Mouse (Mus musculus) limb, embryonic 13.5 days (tissue): ENCODE measurements around the gene Ric1. TPM values are rescaled to one million over a fixed set of nuclear protein-coding genes. Genes with fewer than 3 reads are reported as not detected.
"Not testable (repeated sequence)": the region's sequence is repeated elsewhere in the genome, so short reads cannot be mapped to it uniquely, and the experiment has no call there.

Experiments used
- ATAC-seq: fragments of 200-750 bp; cut with Nextera tagmentation; 2 replicates; pipeline ENCODE4 v1.8.0; 2017; ENCODE audit warnings: low read depth, moderate number of reproducible peaks, moderate TSS enrichment; ENCODE audit not compliant: low FRiP score
- H3K27ac ChIP-seq: fragments of 300-500 bp; sonication (generic); 2 replicates; pipeline ENCODE4 v1.5.1; 2015; ENCODE audit warnings: inconsistent platforms, mild to moderate bottlenecking, moderate library complexity
- H3K27me3 ChIP-seq: fragments of 300-500 bp; sonication (generic); 2 replicates; pipeline ENCODE4 v1.6.1; 2015; ENCODE audit warnings: mild to moderate bottlenecking, inconsistent platforms
- H3K36me3 ChIP-seq: fragments of 300-500 bp; sonication (generic); 2 replicates; pipeline ENCODE4 v1.6.1; 2015; ENCODE audit warnings: inconsistent platforms, mild to moderate bottlenecking, moderate library complexity
- H3K4me1 ChIP-seq: fragments of 300-500 bp; sonication (generic); 2 replicates; pipeline ENCODE4 v1.6.1; 2015; ENCODE audit warnings: inconsistent platforms
- H3K4me2 ChIP-seq: fragments of 300-500 bp; sonication (generic); replicated peaks from 2 replicates; pipeline ENCODE4 v1.6.1; 2015; ENCODE audit warnings: inconsistent platforms, mild to moderate bottlenecking, moderate library complexity
- H3K4me3 ChIP-seq: fragments of 300-500 bp; sonication (generic); 2 replicates; pipeline ENCODE4 v1.5.1; 2015; ENCODE audit warnings: moderate library complexity, mild to moderate bottlenecking, inconsistent platforms
- H3K9ac ChIP-seq: fragments of 300-500 bp; sonication (generic); 2 replicates; pipeline ENCODE4 v1.6.1; 2015; ENCODE audit warnings: mild to moderate bottlenecking, inconsistent platforms
- H3K9me3 ChIP-seq: fragments of 300-500 bp; sonication (generic); 2 replicates; pipeline ENCODE4 v1.6.1; 2016; ENCODE audit warnings: inconsistent platforms
- WGBS: fragments of 180-500 bp; shearing (Covaris S2); methylation state at CpG from one replicate; pipeline ENCODE4 v1.1.7; 2015; 5-methylcytosine and 5-hydroxymethylcytosine counted together
- polyA plus RNA-seq: library from polyadenylated mRNA; unstranded; fragments of >200 nt; fragmentation: Nextera tagmentation; extraction: Ambion mirVana; gene quantifications from 2 replicates; pipeline ENCODE4 v1.2.1, GENCODE M21; 2015

Gene Ric1
- polyA plus RNA-seq, 1 experiment from 2014 or later: 25.7 TPM

DNA sequence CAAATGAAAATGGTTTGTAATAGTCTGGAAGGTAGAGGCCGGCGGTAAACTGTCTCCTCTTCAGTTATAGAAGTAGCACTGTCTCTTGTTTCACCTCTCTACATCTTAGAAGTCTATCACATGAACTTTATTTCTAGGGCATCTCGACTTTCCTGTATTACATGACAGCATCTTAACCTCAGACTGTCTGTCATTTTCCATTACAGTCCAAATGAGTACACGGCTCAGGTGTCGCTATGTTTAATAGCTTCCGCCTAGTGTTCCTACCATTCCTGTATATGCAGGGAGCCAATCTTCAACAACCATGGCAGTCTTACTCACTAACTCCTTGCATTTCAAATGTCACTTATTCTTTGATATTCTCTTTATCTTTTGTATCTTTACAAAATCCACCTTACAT lies 21.9 kb downstream of the Ric1 start:
- no peaks in the 10 kb centered on the region for H3K9me3 ChIP-seq
- no peaks in the 10 kb centered on the region for H3K27me3 ChIP-seq
- no peak overlapping the region for H3K9ac ChIP-seq
- no peak overlapping the region for H3K4me3 ChIP-seq
- peaks cover 5% of the 10 kb centered on the region for H3K36me3 ChIP-seq
- H3K4me2 ChIP-seq: no peak overlapping the region
- H3K4me1 ChIP-seq: peaks cover 3% of the 10 kb centered on the region; the same call in 1 of the 2 replicates
- WGBS: 83% methylated on average over 6 of the region's 6 CpGs
- H3K27ac ChIP-seq: no peak overlapping the region
- no peak for ATAC-seq

DNA sequence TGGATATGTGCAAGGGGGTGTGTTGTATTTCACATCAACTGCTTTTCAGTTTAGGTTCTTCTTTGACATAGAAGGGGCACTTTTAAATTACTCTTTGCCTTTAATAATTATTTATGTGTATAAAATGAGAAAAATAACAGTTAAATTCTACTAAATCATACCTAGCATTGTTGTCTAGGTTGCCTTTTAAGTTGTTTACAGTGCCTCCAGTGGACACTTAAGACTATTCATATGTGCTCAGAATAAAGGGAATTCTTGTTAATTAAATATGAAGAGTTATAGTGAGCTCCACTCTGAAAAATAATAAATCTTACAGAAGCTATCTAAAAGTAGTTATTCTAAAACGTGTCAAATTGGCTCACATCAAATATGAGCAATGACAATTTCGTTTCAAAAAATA lies 28.5 kb downstream of the Ric1 start:
- no peak for ATAC-seq
- no peak overlapping the region for H3K4me2 ChIP-seq
- no peaks in the 10 kb centered on the region for H3K9me3 ChIP-seq
- H3K4me3 ChIP-seq: no peak overlapping the region
- no peak overlapping the region for H3K9ac ChIP-seq
- H3K36me3 ChIP-seq: no peaks in the 10 kb centered on the region
- H3K4me1 ChIP-seq: no peaks in the 10 kb centered on the region
- WGBS: 91% methylated on average over 2 of the region's 2 CpGs
- H3K27me3 ChIP-seq: no peaks in the 10 kb centered on the region
- no peak overlapping the region for H3K27ac ChIP-seq

DNA sequence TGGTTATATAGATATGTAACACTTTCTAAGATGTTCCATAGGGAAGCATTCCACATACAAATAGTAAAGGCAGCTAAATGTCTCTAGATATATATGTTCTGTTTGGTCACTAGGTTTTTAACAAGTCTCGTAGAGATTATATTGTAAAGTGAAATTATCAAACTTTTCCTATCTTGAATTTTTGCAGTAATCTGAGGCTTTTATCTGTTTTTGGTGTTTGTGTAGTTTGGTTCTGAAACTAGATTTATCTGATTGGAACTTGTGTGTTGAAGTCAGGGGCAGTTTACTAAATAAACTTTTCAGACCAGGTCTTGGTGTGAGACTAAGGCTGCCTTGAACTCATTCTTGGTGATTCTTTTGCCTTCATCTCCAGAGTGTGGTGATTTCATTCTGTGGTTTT lies 29.0 kb downstream of the Ric1 start:
- 87% methylated on average over 1 of the region's 1 CpGs for WGBS

DNA sequence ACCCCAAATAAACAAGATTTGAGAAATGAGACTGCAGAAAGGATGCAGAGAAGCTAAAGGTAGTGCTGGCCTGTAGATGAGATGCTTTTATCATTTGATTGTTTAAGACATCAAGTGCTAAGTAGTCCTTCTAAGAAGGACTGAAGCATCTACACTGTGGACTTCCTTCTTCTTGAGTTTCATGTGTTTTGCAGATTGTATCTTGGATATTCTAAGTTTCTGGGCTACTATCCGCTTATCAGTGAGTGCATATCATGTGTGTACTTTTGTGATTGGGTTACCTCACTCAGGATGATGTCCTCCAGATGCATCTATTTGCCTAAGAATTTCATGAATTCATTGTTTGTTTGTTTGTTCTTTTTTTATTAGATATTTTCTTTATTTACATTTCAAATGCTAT lies 29.9 kb downstream of the Ric1 start:
- not testable (repeated sequence) for H3K27ac ChIP-seq, H3K4me2 ChIP-seq, H3K9me3 ChIP-seq, H3K4me1 ChIP-seq, H3K27me3 ChIP-seq, H3K4me3 ChIP-seq, H3K9ac ChIP-seq, ATAC-seq, H3K36me3 ChIP-seq
- WGBS: 94% methylated on average over 1 of the region's 1 CpGs

More for the DNA sequence above, 29.0 kb downstream of the Ric1 start:
- Histone ChIP-seq H3K27me3 (no peaks in the 10 kb centered on the region), H3K4me3 (no peak overlapping the region), H3K4me1 (no peaks in the 10 kb centered on the region), H3K9me3 (no peaks in the 10 kb centered on the region), H3K27ac (no peak overlapping the region), H3K4me2 (no peak overlapping the region), H3K9ac (no peak overlapping the region), H3K36me3 (no peaks in the 10 kb centered on the region)
- no peak for ATAC-seq

DNA sequence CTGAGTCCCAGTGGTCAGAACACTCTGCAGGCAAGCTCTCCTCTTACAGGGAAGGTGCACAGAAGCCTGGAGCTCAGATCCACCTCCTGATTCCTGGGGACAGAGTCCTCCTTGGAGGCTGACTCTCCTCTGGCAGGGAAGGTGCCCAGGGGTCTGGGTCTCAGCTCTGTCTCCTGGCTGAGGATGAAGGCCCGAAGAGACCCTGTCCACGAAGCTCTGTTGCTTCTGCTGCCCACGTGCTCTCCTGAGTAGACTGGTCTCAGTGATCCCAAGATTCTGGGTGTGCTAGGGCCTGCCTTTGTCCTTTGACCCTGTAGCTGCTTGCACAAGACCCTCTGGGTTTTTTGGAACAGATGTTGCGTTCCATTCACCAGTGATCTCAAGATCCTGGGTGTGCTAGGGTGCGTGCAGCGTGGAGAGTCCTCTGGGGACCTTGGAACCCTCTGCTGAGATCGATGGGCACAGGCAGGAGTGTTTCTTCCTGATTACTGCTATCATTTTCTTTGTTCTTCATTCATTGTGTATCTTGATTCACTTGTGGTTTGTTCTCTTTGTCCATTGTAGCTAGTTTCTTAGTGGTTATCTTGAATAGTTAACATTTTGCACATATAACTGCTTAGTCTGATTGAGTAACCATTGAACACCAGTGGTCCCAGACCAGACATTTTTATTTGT lies 35.2 kb downstream of the Ric1 start:
- H3K9ac ChIP-seq, H3K27me3 ChIP-seq, H3K36me3 ChIP-seq, H3K9me3 ChIP-seq, H3K4me3 ChIP-seq, H3K27ac ChIP-seq, H3K4me1 ChIP-seq, ATAC-seq, H3K4me2 ChIP-seq: not testable (repeated sequence)
- WGBS: 92% methylated on average over 7 of the region's 7 CpGs

DNA sequence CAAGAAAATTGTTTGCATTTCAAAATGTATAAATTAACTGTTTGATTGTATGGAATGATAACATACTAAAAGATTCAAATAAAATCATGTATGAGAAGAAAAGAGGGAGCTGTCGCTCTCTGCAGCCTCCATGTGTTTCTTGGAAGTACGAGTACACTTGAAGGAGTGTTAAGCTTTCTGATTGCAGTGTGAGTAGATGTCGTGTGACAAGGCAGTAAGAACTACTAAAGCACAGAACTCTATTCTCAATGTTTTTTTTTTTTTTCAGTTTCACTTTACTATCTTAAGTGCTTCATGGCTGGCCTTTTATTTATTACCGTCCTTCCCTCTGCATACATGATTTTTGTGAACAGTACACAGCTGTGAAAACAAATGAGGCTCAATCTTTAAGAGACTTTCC lies 40.1 kb downstream of the Ric1 start:
- ATAC-seq: no peak
- 72% methylated on average over 4 of the region's 4 CpGs for WGBS

DNA sequence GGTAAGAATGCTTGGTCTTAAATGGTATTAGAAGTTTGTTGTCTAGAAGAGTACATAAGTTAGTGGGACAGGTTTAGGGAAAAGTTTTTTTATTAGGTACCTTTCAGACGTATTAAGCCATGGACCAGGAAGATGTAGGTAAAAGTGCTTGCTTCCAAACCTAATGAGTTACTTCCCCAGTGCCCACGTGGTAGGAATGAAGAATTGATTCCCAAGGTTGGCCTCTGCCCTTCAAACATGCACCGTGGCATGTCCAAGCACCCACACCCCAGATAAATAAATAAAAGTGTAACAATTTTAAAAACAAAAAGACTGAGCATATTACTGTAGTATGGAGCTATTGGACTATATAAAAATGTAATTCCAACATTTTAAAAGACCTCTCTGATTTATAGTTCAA lies 40.5 kb downstream of the Ric1 start:
- H3K9me3 ChIP-seq: no peaks in the 10 kb centered on the region
- WGBS: 63% methylated on average over 3 of the region's 3 CpGs
- ATAC-seq: no peak

More for the DNA sequence above, 40.1 kb downstream of the Ric1 start:
- H3K4me2 ChIP-seq: no peak overlapping the region
- peaks cover 23% of the 10 kb centered on the region for H3K36me3 ChIP-seq
- H3K4me3 ChIP-seq: no peak overlapping the region
- H3K4me1 ChIP-seq: no peaks in the 10 kb centered on the region
- H3K27ac ChIP-seq: no peak overlapping the region
- no peaks in the 10 kb centered on the region for H3K9me3 ChIP-seq
- no peak overlapping the region for H3K9ac ChIP-seq
- no peaks in the 10 kb centered on the region for H3K27me3 ChIP-seq

DNA sequence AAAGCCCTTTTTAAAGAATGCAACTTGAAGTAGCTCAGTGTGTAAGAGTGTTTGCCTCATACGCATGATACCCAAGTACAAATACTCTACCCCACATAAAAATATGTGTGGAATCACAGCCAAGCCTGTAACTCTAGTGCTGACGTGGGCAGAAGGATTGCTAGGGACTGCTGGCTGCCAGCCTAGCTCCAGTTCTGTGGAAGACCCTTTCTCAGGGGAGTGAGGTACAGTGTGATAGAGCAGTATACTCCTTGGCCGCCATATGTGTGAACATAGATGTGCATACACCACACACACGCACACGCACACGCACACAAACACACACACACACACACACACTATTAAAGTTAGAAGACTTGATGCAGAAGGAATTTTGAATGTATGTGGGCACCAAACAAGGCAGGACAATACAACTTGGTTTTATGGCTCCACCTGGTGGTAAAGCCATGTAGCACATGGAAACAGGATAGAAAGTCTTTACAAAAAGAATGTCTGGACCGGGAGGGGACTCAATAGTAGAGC lies 41.2 kb downstream of the Ric1 start:
- no peaks in the 10 kb centered on the region for H3K4me1 ChIP-seq
- no peaks in the 10 kb centered on the region for H3K9me3 ChIP-seq
- H3K9ac ChIP-seq: no peak overlapping the region
- H3K36me3 ChIP-seq: peaks cover 28% of the 10 kb centered on the region
- H3K4me3 ChIP-seq: no peak overlapping the region
- ATAC-seq: peak; percentile 40; the same call in 1 of the 2 replicates
- WGBS: 67% methylated on average over 7 of the region's 7 CpGs
- H3K27ac ChIP-seq: no peak overlapping the region; the same call in 1 of the 2 replicates
- H3K27me3 ChIP-seq: no peaks in the 10 kb centered on the region
- no peak overlapping the region for H3K4me2 ChIP-seq

More for the DNA sequence above, 40.5 kb downstream of the Ric1 start:
- H3K4me2 ChIP-seq: no peak overlapping the region
- no peak overlapping the region for H3K27ac ChIP-seq
- no peak overlapping the region for H3K4me3 ChIP-seq
- no peaks in the 10 kb centered on the region for H3K4me1 ChIP-seq
- no peak overlapping the region for H3K9ac ChIP-seq
- peaks cover 23% of the 10 kb centered on the region for H3K36me3 ChIP-seq
- no peaks in the 10 kb centered on the region for H3K27me3 ChIP-seq

DNA sequence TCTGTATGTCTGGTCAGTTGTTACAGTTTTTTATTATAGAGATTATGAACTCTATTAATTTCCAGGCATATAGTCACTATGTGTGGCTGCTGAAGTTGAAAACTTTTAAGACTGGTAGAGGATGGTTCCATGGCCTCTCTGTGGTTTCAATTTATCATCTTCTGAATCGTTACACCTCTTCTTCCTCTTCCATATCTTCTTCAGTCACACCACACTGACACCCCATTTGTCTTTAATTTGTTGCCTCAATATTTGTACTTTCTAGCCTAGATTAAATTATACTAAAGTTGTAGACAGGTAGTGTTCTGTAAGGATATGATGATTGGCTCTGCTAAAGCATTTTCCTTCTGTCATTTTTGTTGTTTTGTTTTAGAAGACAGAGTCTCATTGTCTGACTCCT lies 44.4 kb downstream of the Ric1 start:
- Histone ChIP-seq H3K27me3 (no peaks in the 10 kb centered on the region), H3K9me3 (no peaks in the 10 kb centered on the region), H3K4me2 (no peak overlapping the region), H3K4me3 (no peak overlapping the region), H3K27ac (no peak overlapping the region), H3K9ac (no peak overlapping the region), H3K36me3 (peaks cover 45% of the 10 kb centered on the region), H3K4me1 (no peaks in the 10 kb centered on the region)
- 91% methylated on average over 1 of the region's 1 CpGs for WGBS
- ATAC-seq: no peak

DNA sequence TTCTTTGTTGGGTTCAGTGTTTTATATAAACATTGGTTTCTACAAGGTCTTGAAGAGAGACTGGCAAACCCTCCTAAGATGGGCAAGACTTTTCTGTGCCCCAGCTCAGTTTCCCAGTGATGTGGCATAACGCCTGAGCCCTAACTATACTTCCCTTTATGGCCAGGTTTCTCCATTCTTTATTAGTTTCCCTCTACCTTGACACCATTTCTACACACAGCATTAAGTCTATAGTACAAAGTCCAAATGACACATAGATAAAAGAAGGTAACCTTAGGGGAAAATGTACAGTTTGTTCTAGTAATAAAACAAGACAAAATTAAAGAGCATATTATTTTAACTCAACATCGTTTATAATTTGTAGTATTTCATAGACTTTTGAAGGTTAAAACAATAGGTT lies 60.4 kb downstream of the Ric1 start:
- H3K4me3 ChIP-seq: no peak overlapping the region
- no peaks in the 10 kb centered on the region for H3K27me3 ChIP-seq
- peaks cover 58% of the 10 kb centered on the region for H3K36me3 ChIP-seq
- no peak for ATAC-seq
- 91% methylated on average over 2 of the region's 2 CpGs for WGBS
- no peak overlapping the region for H3K27ac ChIP-seq
- no peak overlapping the region for H3K9ac ChIP-seq
- H3K9me3 ChIP-seq: no peaks in the 10 kb centered on the region
- no peaks in the 10 kb centered on the region for H3K4me1 ChIP-seq
- no peak overlapping the region for H3K4me2 ChIP-seq

DNA sequence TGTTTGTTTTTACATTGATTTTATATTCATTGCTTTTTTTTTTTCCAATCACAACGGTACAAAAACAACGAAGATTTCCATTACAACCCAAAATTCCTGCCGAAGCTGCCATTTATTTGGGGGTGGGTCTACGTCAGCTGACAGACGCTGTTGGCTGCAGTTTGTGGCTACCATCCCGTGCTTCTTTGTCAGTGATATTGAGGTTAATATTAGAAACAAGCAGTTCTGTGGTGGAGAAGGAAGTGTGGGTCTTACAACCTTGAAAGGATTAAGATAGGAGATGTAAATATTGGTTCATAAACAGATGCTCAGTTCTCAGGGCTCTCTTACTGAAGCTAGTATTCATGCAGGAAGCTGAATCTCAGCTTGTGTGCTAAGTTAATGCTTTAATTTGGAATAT lies 61.7 kb downstream of the Ric1 start:
- H3K4me2 ChIP-seq: no peak overlapping the region
- no peaks in the 10 kb centered on the region for H3K27me3 ChIP-seq
- peaks cover 61% of the 10 kb centered on the region for H3K36me3 ChIP-seq
- no peak overlapping the region for H3K27ac ChIP-seq
- WGBS: 89% methylated on average over 6 of the region's 6 CpGs
- no peaks in the 10 kb centered on the region for H3K4me1 ChIP-seq
- no peak overlapping the region for H3K4me3 ChIP-seq
- H3K9ac ChIP-seq: no peak overlapping the region
- no peaks in the 10 kb centered on the region for H3K9me3 ChIP-seq
- ATAC-seq: no peak

DNA sequence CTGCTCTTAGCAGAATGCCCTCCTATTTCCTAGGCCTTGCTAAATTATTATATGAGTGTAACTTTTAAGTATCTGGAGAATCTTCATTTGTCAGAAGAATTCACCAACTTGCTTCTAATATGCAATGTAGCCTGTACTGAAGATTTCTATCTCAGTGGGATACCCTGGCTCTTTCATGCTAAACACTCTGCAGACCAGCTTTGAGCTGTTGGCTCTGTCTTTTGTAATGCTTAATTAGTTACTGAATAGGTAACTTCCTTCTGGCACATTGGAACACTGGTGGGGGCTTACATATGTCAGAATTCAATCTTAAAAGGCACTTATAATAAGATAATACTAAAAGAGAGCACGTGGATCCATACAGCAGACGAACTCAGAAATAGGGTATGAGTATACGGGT lies 71.7 kb downstream of the Ric1 start:
- peaks cover 63% of the 10 kb centered on the region for H3K36me3 ChIP-seq

DNA sequence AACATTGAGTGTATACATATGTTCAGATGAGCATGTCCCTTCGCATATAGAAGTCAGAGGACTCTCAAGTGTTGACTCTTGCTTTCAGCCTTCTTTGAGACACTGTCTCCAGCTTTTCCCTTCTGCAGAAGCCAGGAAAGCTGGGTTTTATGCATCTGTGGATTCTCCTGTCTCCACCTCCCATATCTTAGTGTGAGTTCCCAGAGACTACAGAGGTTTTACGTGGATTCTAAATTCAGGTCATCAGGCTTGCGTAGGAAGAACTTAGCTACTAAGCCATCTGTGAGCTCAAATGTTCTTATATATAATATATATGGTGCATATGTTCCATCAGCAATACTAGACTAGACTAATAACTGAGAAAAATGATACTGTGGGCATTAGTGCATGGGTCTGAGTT lies 74.2 kb downstream of the Ric1 start:
- Histone ChIP-seq H3K27ac (no peak overlapping the region), H3K4me1 (no peaks in the 10 kb centered on the region), H3K27me3 (no peaks in the 10 kb centered on the region), H3K4me3 (no peak overlapping the region), H3K9me3 (no peaks in the 10 kb centered on the region), H3K4me2 (no peak overlapping the region), H3K36me3 (peaks cover 69% of the 10 kb centered on the region), H3K9ac (no peak overlapping the region)
- no peak for ATAC-seq
- 94% methylated on average over 3 of the region's 3 CpGs for WGBS

More for the DNA sequence above, 71.7 kb downstream of the Ric1 start:
- H3K27ac ChIP-seq, H3K4me1 ChIP-seq, H3K9ac ChIP-seq, ATAC-seq, H3K27me3 ChIP-seq, H3K9me3 ChIP-seq, H3K4me2 ChIP-seq, H3K4me3 ChIP-seq: not testable (repeated sequence)
- whole genome bisulfite sequencing: 80% methylated on average over 3 of the region's 3 CpGs
